Mouse (Mus musculus) bone marrow macrophage, adult 2 months (primary cell): ENCODE results near the gene Gm28635.

Experiments used
- CTCF ChIP-seq: IDR thresholded peaks from 2 replicates; pipeline ENCODE4 v1.5.1; 2012; ENCODE audit warnings: low read depth, mild to moderate bottlenecking, low read length, moderate library complexity
- POLR2A ChIP-seq: IDR thresholded peaks from 2 replicates; pipeline ENCODE4 v1.6.1; 2012; ENCODE audit warnings: mild to moderate bottlenecking, low read depth, low read length, borderline replicate concordance

GRCm38 (mm10) chr2:84634006-84634405 lies 43.8 kb downstream of the Gm28635 start:
- TF ChIP-seq CTCF: no peak
- no peak for TF ChIP-seq POLR2A
